Mouse (Mus musculus): ENCODE measurements around the gene Derl3. TPM values are rescaled to one million over a fixed set of nuclear protein-coding genes. Genes with fewer than 3 reads are reported as not detected.
A peak's percentile ranks its signal among the peaks of the same experiment; 100 is the strongest.

The Derl3 gene
- polyA plus RNA-seq, 1 experiment from 2014 or later = 1.2 TPM

- DNase-seq (ENCODE audit: low spot score) = no peak
- H3K27me3 ChIP-seq (replicated peaks; ENCODE audit: insufficient read depth, low read length) = no peaks in the 10 kb centered on the region
- TF ChIP-seq EP300 (IDR thresholded peaks at IDR 0.05) (no peak), CTCF (IDR thresholded peaks at IDR 0.05) (no peak)
- ATAC-seq = no peak
- 44% methylated on average over 8 of the region's 8 CpGs for WGBS
- H3K27ac ChIP-seq (ENCODE audit: low read length) = no peak overlapping the region
- no peaks in the 10 kb centered on the region for H3K9me3 ChIP-seq (ENCODE audit: low read length)
- no peak overlapping the region for H3K4me3 ChIP-seq (ENCODE audit: low read depth, low read length)
- H3K4me2 ChIP-seq (replicated peaks; ENCODE audit: low read depth, low read length) = no peak overlapping the region
- no peaks in the 10 kb centered on the region for H3K36me3 ChIP-seq (ENCODE audit: insufficient read depth, low read length)
- H3K9ac ChIP-seq (replicated peaks; ENCODE audit: low read depth) = no peak overlapping the region
- peaks cover 5% of the 10 kb centered on the region; the same call in 1 of the 2 replicates for H3K4me1 ChIP-seq (ENCODE audit: insufficient read depth, low read depth, low read length)
Observed at GRCm38 (mm10) chr10:75889406-75890153, 3.6 kb upstream of the Derl3 start.

GRCm38 (mm10) chr10:75894601-75895000 lies 1.4 kb downstream of the Derl3 start:
- 62% methylated on average over 6 of the region's 6 CpGs for WGBS

GRCm38 (mm10) chr10:75895730-75896129 lies 2.5 kb downstream of the Derl3 start:
- H3K4me1 ChIP-seq (ENCODE audit: insufficient read depth, low read depth, low read length) = peaks cover 12% of the 10 kb centered on the region; the same call in 1 of the 2 replicates
- WGBS = 91% methylated on average over 5 of the region's 5 CpGs
- no peak overlapping the region for H3K4me2 ChIP-seq (replicated peaks; ENCODE audit: low read depth, low read length)
- no peaks in the 10 kb centered on the region for H3K27me3 ChIP-seq (replicated peaks; ENCODE audit: insufficient read depth, low read length)
- H3K4me3 ChIP-seq (ENCODE audit: low read depth, low read length) = no peak overlapping the region
- no peaks in the 10 kb centered on the region for H3K9me3 ChIP-seq (ENCODE audit: low read length)
- H3K36me3 ChIP-seq (ENCODE audit: insufficient read depth, low read length) = 0 out of 2 replicates have a peak, but pooled peaks cover 13% of the 10 kb centered on the region
- TF ChIP-seq EP300 (IDR thresholded peaks at IDR 0.05) = no peak
- no peak for TF ChIP-seq CTCF (IDR thresholded peaks at IDR 0.05)
- no peak overlapping the region for H3K9ac ChIP-seq (replicated peaks; ENCODE audit: low read depth)
- ATAC-seq (no peak), DNase-seq (ENCODE audit: low spot score) (no peak)
- H3K27ac ChIP-seq (ENCODE audit: low read length) = no peak overlapping the region

More at GRCm38 (mm10) chr10:75894601-75895000, 1.4 kb downstream of the Derl3 start:
- TF ChIP-seq CTCF (IDR thresholded peaks at IDR 0.05) (no peak), EP300 (IDR thresholded peaks at IDR 0.05) (no peak)
- Histone ChIP-seq H3K36me3 (ENCODE audit: insufficient read depth, low read length) (0 out of 2 replicates have a peak, but pooled peaks cover 13% of the 10 kb centered on the region), H3K9ac (replicated peaks; ENCODE audit: low read depth) (no peak overlapping the region), H3K27me3 (replicated peaks; ENCODE audit: insufficient read depth, low read length) (no peaks in the 10 kb centered on the region), H3K4me3 (ENCODE audit: low read depth, low read length) (no peak overlapping the region), H3K27ac (ENCODE audit: low read length) (no peak overlapping the region), H3K9me3 (ENCODE audit: low read length) (no peaks in the 10 kb centered on the region), H3K4me1 (ENCODE audit: insufficient read depth, low read depth, low read length) (peaks cover 12% of the 10 kb centered on the region; the same call in 1 of the 2 replicates), H3K4me2 (replicated peaks; ENCODE audit: low read depth, low read length) (no peak overlapping the region)
- DNase-seq (ENCODE audit: low spot score) (no peak), ATAC-seq (no peak)

GRCm38 (mm10) chr10:75896208-75896607 lies 3.0 kb downstream of the Derl3 start:
- H3K4me2 ChIP-seq (replicated peaks; ENCODE audit: low read depth, low read length) = no peak overlapping the region
- no peaks in the 10 kb centered on the region for H3K9me3 ChIP-seq (ENCODE audit: low read length)
- H3K4me3 ChIP-seq (ENCODE audit: low read depth, low read length) = no peak overlapping the region
- ATAC-seq = no peak
- WGBS = 95% methylated on average over 1 of the region's 1 CpGs
- 0 out of 2 replicates have a peak, but pooled peaks cover 13% of the 10 kb centered on the region for H3K36me3 ChIP-seq (ENCODE audit: insufficient read depth, low read length)
- DNase-seq (ENCODE audit: low spot score) = no peak
- H3K27me3 ChIP-seq (replicated peaks; ENCODE audit: insufficient read depth, low read length) = no peaks in the 10 kb centered on the region
- no peak overlapping the region for H3K27ac ChIP-seq (ENCODE audit: low read length)
- TF ChIP-seq CTCF (IDR thresholded peaks at IDR 0.05) (no peak), EP300 (IDR thresholded peaks at IDR 0.05) (no peak)
- H3K9ac ChIP-seq (replicated peaks; ENCODE audit: low read depth) = no peak overlapping the region
- peaks cover 12% of the 10 kb centered on the region; the same call in 1 of the 2 replicates for H3K4me1 ChIP-seq (ENCODE audit: insufficient read depth, low read depth, low read length)

GRCm38 (mm10) chr10:75897373-75897772 lies 4.2 kb downstream of the Derl3 start:
- ATAC-seq (no peak), DNase-seq (ENCODE audit: low spot score) (peak; percentile 85)
- Histone ChIP-seq H3K27ac (ENCODE audit: low read length) (no peak overlapping the region), H3K4me3 (ENCODE audit: low read depth, low read length) (no peak overlapping the region), H3K4me2 (replicated peaks; ENCODE audit: low read depth, low read length) (no peak overlapping the region), H3K9me3 (ENCODE audit: low read length) (no peaks in the 10 kb centered on the region), H3K27me3 (replicated peaks; ENCODE audit: insufficient read depth, low read length) (no peaks in the 10 kb centered on the region), H3K4me1 (ENCODE audit: insufficient read depth, low read depth, low read length) (peaks cover 12% of the 10 kb centered on the region; the same call in 1 of the 2 replicates), H3K36me3 (ENCODE audit: insufficient read depth, low read length) (peaks cover 13% of the 10 kb centered on the region; the same call in 1 of the 2 replicates), H3K9ac (replicated peaks; ENCODE audit: low read depth) (no peak overlapping the region)
- TF ChIP-seq CTCF (IDR thresholded peaks at IDR 0.05) (peak; percentile 92), EP300 (IDR thresholded peaks at IDR 0.05) (no peak)
- 42% methylated on average over 6 of the region's 6 CpGs for WGBS

GRCm38 (mm10) chr10:75898039-75898564 lies 4.9 kb downstream of the Derl3 start:
- no peak overlapping the region for H3K9ac ChIP-seq (replicated peaks; ENCODE audit: low read depth)

More at GRCm38 (mm10) chr10:75898039-75898564, 4.9 kb downstream of the Derl3 start:
- H3K27me3 ChIP-seq (replicated peaks; ENCODE audit: insufficient read depth, low read length) = no peaks in the 10 kb centered on the region
- peaks cover 12% of the 10 kb centered on the region; the same call in 1 of the 2 replicates for H3K4me1 ChIP-seq (ENCODE audit: insufficient read depth, low read depth, low read length)
- H3K4me3 ChIP-seq (ENCODE audit: low read depth, low read length) = no peak overlapping the region
- H3K36me3 ChIP-seq (ENCODE audit: insufficient read depth, low read length) = peaks cover 14% of the 10 kb centered on the region; the same call in 1 of the 2 replicates
- WGBS = 67% methylated on average over 6 of the region's 6 CpGs
- H3K27ac ChIP-seq (ENCODE audit: low read length) = peak overlapping the region; percentile 16; the same call in 1 of the 2 replicates
- no peak for TF ChIP-seq EP300 (IDR thresholded peaks at IDR 0.05)
- TF ChIP-seq CTCF (IDR thresholded peaks at IDR 0.05) = no peak
- ATAC-seq (no peak), DNase-seq (ENCODE audit: low spot score) (no peak)
- no peak overlapping the region for H3K4me2 ChIP-seq (replicated peaks; ENCODE audit: low read depth, low read length)
- no peaks in the 10 kb centered on the region for H3K9me3 ChIP-seq (ENCODE audit: low read length)

Measured in lung, postnatal 0 days (tissue).